Mouse (Mus musculus) testis, adult 2 months (tissue): ENCODE data around the gene Gramd4.

Source experiments
- CTCF ChIP-seq: fragments of 200-500 bp; IDR thresholded peaks from 2 replicates; pipeline ENCODE4 v1.5.1; 2012; ENCODE audit warnings: low read depth, mild to moderate bottlenecking, inconsistent platforms, low read length, moderate library complexity; ENCODE audit not compliant: control insufficient read depth, insufficient read depth, insufficient replicate concordance
- POLR2A ChIP-seq: fragments of 200-500 bp; IDR thresholded peaks from 2 replicates; pipeline ENCODE4 v1.6.1; 2012; ENCODE audit warnings: low read depth, mild to moderate bottlenecking, inconsistent platforms, low read length, moderate library complexity; ENCODE audit not compliant: control insufficient read depth

DNA sequence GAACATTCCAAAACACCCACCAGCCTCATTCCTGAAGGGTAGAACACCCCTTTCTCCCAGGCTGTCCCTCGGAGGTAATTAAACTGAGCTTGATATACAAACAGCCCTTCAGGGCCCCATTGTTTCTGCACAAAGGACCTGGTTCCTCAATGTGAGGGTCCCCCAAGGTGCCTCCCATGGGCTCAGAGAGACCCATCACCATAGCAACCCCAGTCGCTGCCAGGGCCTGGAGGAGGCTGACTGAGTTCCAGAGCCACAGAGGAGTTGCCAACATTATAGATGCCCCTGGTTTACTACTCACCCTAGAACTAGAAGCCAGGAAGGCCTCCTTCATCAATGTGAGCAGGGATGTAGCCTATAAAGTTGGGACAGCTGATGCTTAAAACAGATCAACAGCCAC is 44.4 kb upstream of the Gramd4 start:
- TF ChIP-seq POLR2A (no peak), CTCF (no peak)
